Mouse (Mus musculus): ENCODE results near the gene Mns1. TPM values are rescaled to one million over a fixed set of nuclear protein-coding genes. Genes with fewer than 3 reads are reported as not detected.

The Mns1 gene
- polyA plus RNA-seq, 1 experiment = 10.5 TPM

- Histone ChIP-seq H3K27ac (ENCODE audit: insufficient read depth, low read length) (peak overlapping the region; percentile 92), H3K4me1 (ENCODE audit: control insufficient read depth, insufficient read depth, low read length) (peaks cover 2% of the 10 kb centered on the region; the same call in 1 of the 2 replicates), H3K4me3 (ENCODE audit: insufficient read depth, low read length) (peak overlapping the region; percentile 60)
- TF ChIP-seq POLR2A (IDR thresholded peaks at IDR 0.05; ENCODE audit: low read depth, low read length) (peak; percentile 89), CTCF (IDR thresholded peaks at IDR 0.05; ENCODE audit: borderline replicate concordance, insufficient read depth, low read length) (no peak)
These were observed 53.9 kb downstream of the Mns1 start for GRCm38 (mm10) chr9:72491559-72492193.

- H3K27ac ChIP-seq (ENCODE audit: insufficient read depth, low read length) = peak within 1 kb of the TSS; percentile 92
- TF ChIP-seq CTCF (IDR thresholded peaks at IDR 0.05; ENCODE audit: borderline replicate concordance, insufficient read depth, low read length) (no peak), POLR2A (IDR thresholded peaks at IDR 0.05; ENCODE audit: low read depth, low read length) (no peak)
- peak within 1 kb of the TSS; percentile 60 for H3K4me3 ChIP-seq (ENCODE audit: insufficient read depth, low read length)
- H3K4me1 ChIP-seq (ENCODE audit: control insufficient read depth, insufficient read depth, low read length) = peaks cover 2% of the 10 kb centered on the region; the same call in 1 of the 2 replicates
These were observed 54.4 kb downstream of the Mns1 start, which contains the start of gene Tex9 for GRCm38 (mm10) chr9:72492194-72492565. Gene Tex9, minus strand, starts transcription at chr9:72492212.

- Histone ChIP-seq H3K4me1 (ENCODE audit: control insufficient read depth, insufficient read depth, low read length) (peaks cover 2% of the 10 kb centered on the region; the same call in 1 of the 2 replicates), H3K4me3 (ENCODE audit: insufficient read depth, low read length) (no peak overlapping the region), H3K27ac (ENCODE audit: insufficient read depth, low read length) (no peak overlapping the region)
- TF ChIP-seq CTCF (IDR thresholded peaks at IDR 0.05; ENCODE audit: borderline replicate concordance, insufficient read depth, low read length) = no peak
- TF ChIP-seq POLR2A (IDR thresholded peaks at IDR 0.05; ENCODE audit: low read depth, low read length) = no peak
These were observed 55.7 kb downstream of the Mns1 start for GRCm38 (mm10) chr9:72493465-72493864.

DNA sequence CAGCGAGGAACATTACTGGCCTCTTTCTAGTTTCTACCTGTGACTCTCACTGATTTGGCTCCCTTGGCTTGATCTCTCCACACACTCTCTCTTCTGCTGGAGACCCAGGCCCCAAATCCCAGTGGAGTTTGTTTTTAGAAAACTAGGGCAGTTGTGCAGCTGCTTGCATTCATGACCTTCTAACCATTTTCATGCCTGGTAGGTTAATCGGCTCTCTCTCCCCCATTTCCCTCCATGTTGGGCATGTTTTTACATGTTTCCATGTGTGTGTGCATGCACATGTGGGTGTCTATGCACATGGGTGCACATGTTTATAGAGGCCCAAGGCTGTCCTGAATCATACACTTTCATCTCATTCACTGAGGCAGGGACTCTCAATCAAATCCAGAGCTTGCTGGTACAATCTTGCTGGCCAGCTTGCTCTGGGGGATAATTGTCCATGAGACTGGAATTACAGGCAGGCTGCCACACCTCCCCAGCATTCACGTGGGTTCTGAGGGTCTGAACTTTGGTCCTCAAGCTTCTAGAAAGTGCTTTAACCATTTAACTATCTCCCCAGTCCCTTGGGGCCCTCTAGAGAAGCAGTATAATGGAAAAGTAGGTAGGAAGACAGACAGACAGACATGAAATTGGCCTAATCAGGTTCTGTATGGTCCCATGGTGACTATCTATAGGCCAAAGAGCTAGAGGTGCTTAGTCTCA, 56.3 kb downstream of the Mns1 start:
- Histone ChIP-seq H3K4me3 (ENCODE audit: insufficient read depth, low read length) (no peak overlapping the region), H3K27ac (ENCODE audit: insufficient read depth, low read length) (no peak overlapping the region), H3K4me1 (ENCODE audit: control insufficient read depth, insufficient read depth, low read length) (peaks cover 2% of the 10 kb centered on the region; the same call in 1 of the 2 replicates)
- TF ChIP-seq CTCF (IDR thresholded peaks at IDR 0.05; ENCODE audit: borderline replicate concordance, insufficient read depth, low read length) (no peak), POLR2A (IDR thresholded peaks at IDR 0.05; ENCODE audit: low read depth, low read length) (no peak)

GRCm38 (mm10) chr9:72496691-72497090, 58.9 kb downstream of the Mns1 start:
- H3K27ac ChIP-seq (ENCODE audit: insufficient read depth, low read length) = no peak overlapping the region
- H3K4me3 ChIP-seq (ENCODE audit: insufficient read depth, low read length) = no peak overlapping the region
- H3K4me1 ChIP-seq (ENCODE audit: control insufficient read depth, insufficient read depth, low read length) = no peaks in the 10 kb centered on the region
- no peak for TF ChIP-seq CTCF (IDR thresholded peaks at IDR 0.05; ENCODE audit: borderline replicate concordance, insufficient read depth, low read length)
- no peak for TF ChIP-seq POLR2A (IDR thresholded peaks at IDR 0.05; ENCODE audit: low read depth, low read length)

GRCm38 (mm10) chr9:72497171-72497570, 59.4 kb downstream of the Mns1 start:
- Histone ChIP-seq H3K4me1 (ENCODE audit: control insufficient read depth, insufficient read depth, low read length) (no peaks in the 10 kb centered on the region), H3K27ac (ENCODE audit: insufficient read depth, low read length) (no peak overlapping the region), H3K4me3 (ENCODE audit: insufficient read depth, low read length) (no peak overlapping the region)
- no peak for TF ChIP-seq CTCF (IDR thresholded peaks at IDR 0.05; ENCODE audit: borderline replicate concordance, insufficient read depth, low read length)
- TF ChIP-seq POLR2A (IDR thresholded peaks at IDR 0.05; ENCODE audit: low read depth, low read length) = no peak

Other genes with a start within 250 kb of the Mns1 start
- 39.8 and 52.3 TPM in 2 replicates for gene Zfp280d, start 163.2 kb upstream of the Mns1 start, polyA plus RNA-seq (2011; ENCODE audit: insufficient read length, low read depth, missing spikeins)
- 13.4 and 15.6 TPM in 2 replicates for gene Tex9, start 54.2 kb downstream of the Mns1 start, polyA plus RNA-seq (2011; ENCODE audit: insufficient read length, low read depth, missing spikeins)
- gene Rfx7, start 94.2 kb downstream of the Mns1 start, polyA plus RNA-seq (2011; ENCODE audit: insufficient read length, low read depth, missing spikeins) = 32.9 and 33.6 TPM in 2 replicates
- gene Nedd4, start 224.3 kb downstream of the Mns1 start, polyA plus RNA-seq (2011; ENCODE audit: insufficient read length, low read depth, missing spikeins) = 1,359 and 1,364 TPM in 2 replicates